Mouse (Mus musculus) embryonic facial prominence, embryonic 13.5 days (tissue): ENCODE data around the gene Acvr1. TPM values are rescaled to one million over a fixed set of nuclear protein-coding genes. Genes with fewer than 3 reads are reported as not detected.

Experiments
- ATAC-seq: fragments of 200-750 bp; cut with Nextera tagmentation; 2 replicates; pipeline ENCODE4 v1.8.0; 2017; ENCODE audit warnings: low read depth; ENCODE audit not compliant: insufficient number of reproducible peaks, insufficient read depth, low FRiP score, low TSS enrichment
- H3K27ac ChIP-seq: fragments of 300-500 bp; sonication (generic); 2 replicates; pipeline ENCODE4 v1.5.1; 2015; ENCODE audit warnings: moderate library complexity, mild to moderate bottlenecking, inconsistent platforms
- H3K27me3 ChIP-seq: fragments of 300-500 bp; sonication (generic); 2 replicates; pipeline ENCODE4 v1.6.1; 2015; ENCODE audit warnings: mild to moderate bottlenecking, inconsistent platforms
- H3K36me3 ChIP-seq: fragments of 300-500 bp; sonication (generic); 2 replicates; pipeline ENCODE4 v1.6.1; 2015; ENCODE audit warnings: mild to moderate bottlenecking, inconsistent platforms
- H3K4me1 ChIP-seq: fragments of 300-500 bp; sonication (generic); 2 replicates; pipeline ENCODE4 v1.6.1; 2015; ENCODE audit warnings: inconsistent platforms
- H3K4me2 ChIP-seq: fragments of 300-500 bp; sonication (generic); 2 replicates; pipeline ENCODE4 v1.6.1; 2015; ENCODE audit warnings: moderate library complexity, mild to moderate bottlenecking, inconsistent platforms
- H3K4me3 ChIP-seq: fragments of 300-500 bp; sonication (generic); 2 replicates; pipeline ENCODE4 v1.5.1; 2015; ENCODE audit warnings: mild to moderate bottlenecking, inconsistent platforms
- H3K9ac ChIP-seq: fragments of 300-500 bp; sonication (generic); 2 replicates; pipeline ENCODE4 v1.6.1; 2015; ENCODE audit warnings: mild to moderate bottlenecking, inconsistent platforms
- H3K9me3 ChIP-seq: fragments of 300-500 bp; sonication (generic); 2 replicates; pipeline ENCODE4 v1.6.1; 2016; ENCODE audit warnings: inconsistent platforms
- WGBS: fragments of 180-500 bp; shearing (Covaris S2); methylation state at CpG from one replicate; pipeline ENCODE4 v1.1.7; 2015; ENCODE audit warnings: mixed read lengths; 5-methylcytosine and 5-hydroxymethylcytosine counted together
- polyA plus RNA-seq: library from polyadenylated mRNA; unstranded; fragments of >200 nt; fragmentation: Nextera tagmentation; extraction: Ambion mirVana; gene quantifications from 2 replicates; pipeline ENCODE4 v1.2.1, GENCODE M21; 2015

The Acvr1 gene
- polyA plus RNA-seq, 1 experiment from 2014 or later, result 8.9 TPM

GRCm38 (mm10) chr2:58532260-58532850 lies 34.6 kb downstream of the Acvr1 start:
- Histone ChIP-seq H3K27ac (peak overlapping the region; percentile 63), H3K27me3 (no peaks in the 10 kb centered on the region), H3K4me1 (peaks cover 71% of the 10 kb centered on the region), H3K4me2 (peak overlapping the region; percentile 39), H3K9ac (no peak overlapping the region), H3K4me3 (no peak overlapping the region), H3K36me3 (peaks cover 10% of the 10 kb centered on the region; the same call in 1 of the 2 replicates), H3K9me3 (no peaks in the 10 kb centered on the region)
- WGBS, result 14% methylated on average over 10 of the region's 10 CpGs
- peak; percentile 64; the same call in 1 of the 2 replicates for ATAC-seq

GRCm38 (mm10) chr2:58530521-58530920 lies 36.4 kb downstream of the Acvr1 start:
- H3K36me3 ChIP-seq, result no peaks in the 10 kb centered on the region
- H3K4me3 ChIP-seq, result no peak overlapping the region
- no peak overlapping the region for H3K27ac ChIP-seq
- no peak overlapping the region for H3K4me2 ChIP-seq
- WGBS, result 79% methylated on average over 4 of the region's 4 CpGs
- H3K27me3 ChIP-seq, result no peaks in the 10 kb centered on the region
- no peak overlapping the region for H3K9ac ChIP-seq
- H3K9me3 ChIP-seq, result no peaks in the 10 kb centered on the region
- H3K4me1 ChIP-seq, result peaks cover 67% of the 10 kb centered on the region
- no peak for ATAC-seq

GRCm38 (mm10) chr2:58529860-58530440 lies 37.0 kb downstream of the Acvr1 start:
- Histone ChIP-seq H3K36me3 (no peaks in the 10 kb centered on the region), H3K9ac (no peak overlapping the region), H3K4me3 (no peak overlapping the region), H3K4me2 (no peak overlapping the region), H3K9me3 (no peaks in the 10 kb centered on the region), H3K27ac (no peak overlapping the region), H3K4me1 (peaks cover 68% of the 10 kb centered on the region), H3K27me3 (no peaks in the 10 kb centered on the region)
- WGBS, result 54% methylated on average over 7 of the region's 7 CpGs
- no peak for ATAC-seq

- Histone ChIP-seq H3K27ac (no peak overlapping the region), H3K36me3 (no peaks in the 10 kb centered on the region), H3K9me3 (no peaks in the 10 kb centered on the region), H3K4me2 (no peak overlapping the region), H3K4me3 (no peak overlapping the region), H3K4me1 (peaks cover 68% of the 10 kb centered on the region), H3K27me3 (no peaks in the 10 kb centered on the region), H3K9ac (no peak overlapping the region)
- 64% methylated on average over 5 of the region's 5 CpGs for WGBS
- ATAC-seq, result no peak
Observed at GRCm38 (mm10) chr2:58529384-58529783, 37.6 kb downstream of the Acvr1 start.

GRCm38 (mm10) chr2:58527786-58528185 lies 39.2 kb downstream of the Acvr1 start:
- no peaks in the 10 kb centered on the region for H3K27me3 ChIP-seq
- H3K27ac ChIP-seq, result no peak overlapping the region
- H3K4me3 ChIP-seq, result no peak overlapping the region
- H3K9ac ChIP-seq, result no peak overlapping the region
- H3K4me2 ChIP-seq, result no peak overlapping the region
- no peaks in the 10 kb centered on the region for H3K36me3 ChIP-seq
- no peaks in the 10 kb centered on the region for H3K9me3 ChIP-seq
- H3K4me1 ChIP-seq, result peaks cover 64% of the 10 kb centered on the region
- ATAC-seq, result no peak
- 88% methylated on average over 3 of the region's 3 CpGs for WGBS

- no peak overlapping the region for H3K4me3 ChIP-seq
- H3K27me3 ChIP-seq, result no peaks in the 10 kb centered on the region
- peaks cover 47% of the 10 kb centered on the region for H3K4me1 ChIP-seq
- H3K4me2 ChIP-seq, result no peak overlapping the region
- WGBS, result 74% methylated on average over 6 of the region's 6 CpGs
- H3K36me3 ChIP-seq, result no peaks in the 10 kb centered on the region
- ATAC-seq, result no peak
- no peak overlapping the region for H3K9ac ChIP-seq
- no peak overlapping the region for H3K27ac ChIP-seq
- no peaks in the 10 kb centered on the region for H3K9me3 ChIP-seq
Observed at GRCm38 (mm10) chr2:58524356-58524755, 42.6 kb downstream of the Acvr1 start.

GRCm38 (mm10) chr2:58523894-58524293 lies 43.1 kb downstream of the Acvr1 start:
- 87% methylated on average over 5 of the region's 5 CpGs for WGBS

GRCm38 (mm10) chr2:58523097-58523496 lies 43.9 kb downstream of the Acvr1 start:
- no peaks in the 10 kb centered on the region for H3K36me3 ChIP-seq
- H3K4me2 ChIP-seq, result no peak overlapping the region
- no peak overlapping the region for H3K9ac ChIP-seq
- H3K27ac ChIP-seq, result 0 out of 2 replicates have a peak overlapping the region, but pooled peaks have one; percentile 28
- WGBS, result 76% methylated on average over 12 of the region's 12 CpGs
- H3K4me3 ChIP-seq, result no peak overlapping the region
- ATAC-seq, result no peak
- peaks cover 41% of the 10 kb centered on the region for H3K4me1 ChIP-seq
- H3K9me3 ChIP-seq, result no peaks in the 10 kb centered on the region
- H3K27me3 ChIP-seq, result no peaks in the 10 kb centered on the region

More at GRCm38 (mm10) chr2:58523894-58524293, 43.1 kb downstream of the Acvr1 start:
- Histone ChIP-seq H3K27me3 (no peaks in the 10 kb centered on the region), H3K4me3 (no peak overlapping the region), H3K27ac (no peak overlapping the region), H3K4me1 (peaks cover 45% of the 10 kb centered on the region), H3K36me3 (no peaks in the 10 kb centered on the region), H3K4me2 (no peak overlapping the region), H3K9ac (no peak overlapping the region), H3K9me3 (no peaks in the 10 kb centered on the region)
- no peak for ATAC-seq

- 89% methylated on average over 6 of the region's 6 CpGs for WGBS
- H3K9ac ChIP-seq, result no peak overlapping the region
- peaks cover 48% of the 10 kb centered on the region for H3K4me1 ChIP-seq
- H3K9me3 ChIP-seq, result no peaks in the 10 kb centered on the region
- H3K27ac ChIP-seq, result no peak overlapping the region
- H3K27me3 ChIP-seq, result no peaks in the 10 kb centered on the region
- no peaks in the 10 kb centered on the region for H3K36me3 ChIP-seq
- no peak for ATAC-seq
- H3K4me3 ChIP-seq, result no peak overlapping the region
- H3K4me2 ChIP-seq, result no peak overlapping the region
Observed at GRCm38 (mm10) chr2:58521621-58522020, 45.3 kb downstream of the Acvr1 start.

- Histone ChIP-seq H3K27ac (no peak overlapping the region), H3K4me2 (no peak overlapping the region), H3K4me3 (no peak overlapping the region), H3K36me3 (no peaks in the 10 kb centered on the region; the same call in 1 of the 2 replicates), H3K27me3 (no peaks in the 10 kb centered on the region), H3K4me1 (peaks cover 56% of the 10 kb centered on the region), H3K9me3 (no peaks in the 10 kb centered on the region), H3K9ac (no peak overlapping the region)
- 93% methylated on average over 9 of the region's 9 CpGs for WGBS
- ATAC-seq, result no peak
Observed at GRCm38 (mm10) chr2:58520727-58521126, 46.2 kb downstream of the Acvr1 start.

GRCm38 (mm10) chr2:58518517-58518916 lies 48.4 kb downstream of the Acvr1 start:
- no peak for ATAC-seq
- peaks cover 51% of the 10 kb centered on the region for H3K4me1 ChIP-seq
- no peak overlapping the region for H3K4me2 ChIP-seq
- H3K4me3 ChIP-seq, result no peak overlapping the region
- WGBS, result 75% methylated on average over 1 of the region's 1 CpGs
- peaks cover 4% of the 10 kb centered on the region; the same call in 1 of the 2 replicates for H3K36me3 ChIP-seq
- no peak overlapping the region for H3K9ac ChIP-seq
- H3K9me3 ChIP-seq, result no peaks in the 10 kb centered on the region
- H3K27me3 ChIP-seq, result no peaks in the 10 kb centered on the region
- H3K27ac ChIP-seq, result no peak overlapping the region

GRCm38 (mm10) chr2:58516920-58517319 lies 50.0 kb downstream of the Acvr1 start:
- ATAC-seq, result no peak
- Histone ChIP-seq H3K27me3 (no peaks in the 10 kb centered on the region), H3K9me3 (no peaks in the 10 kb centered on the region), H3K36me3 (peaks cover 4% of the 10 kb centered on the region; the same call in 1 of the 2 replicates), H3K27ac (peak overlapping the region; percentile 72), H3K4me2 (no peak overlapping the region), H3K4me1 (peaks cover 41% of the 10 kb centered on the region), H3K4me3 (no peak overlapping the region), H3K9ac (no peak overlapping the region)
- WGBS, result 52% methylated on average over 6 of the region's 6 CpGs
